Mouse (Mus musculus) hindbrain, postnatal 0 days (tissue): ENCODE results near the gene Olfr699. TPM values are rescaled to one million over a fixed set of nuclear protein-coding genes. Genes with fewer than 3 reads are reported as not detected.

ENCODE experiments used
- ATAC-seq: fragments of 200-750 bp; cut with Nextera tagmentation; 2 replicates; pipeline ENCODE4 v1.8.0; 2017; ENCODE audit warnings: mild to moderate bottlenecking, moderate TSS enrichment, moderate library complexity
- DNase-seq: peaks from one replicate; pipeline ENCODE4 v3.0.0-alpha.2; 2015; ENCODE audit warnings: low spot score
- H3K27ac ChIP-seq: fragments of 300-500 bp; sonication (generic); 2 replicates; pipeline ENCODE4 v1.5.1; 2014; ENCODE audit warnings: mild to moderate bottlenecking
- H3K27me3 ChIP-seq: fragments of 300-500 bp; sonication (generic); 2 replicates; pipeline ENCODE4 v1.6.1; 2014; ENCODE audit warnings: low read length, mixed read lengths; ENCODE audit not compliant: insufficient read depth
- H3K36me3 ChIP-seq: fragments of 300-500 bp; sonication (generic); 2 replicates; pipeline ENCODE4 v1.6.1; 2014; ENCODE audit warnings: low read length, mixed read lengths; ENCODE audit not compliant: insufficient read depth
- H3K4me1 ChIP-seq: fragments of 300-500 bp; sonication (generic); 2 replicates; pipeline ENCODE4 v1.6.1; 2014; ENCODE audit warnings: antibody characterized with exemption, low read length, mixed read lengths; ENCODE audit not compliant: insufficient read depth
- H3K4me2 ChIP-seq: fragments of 300-500 bp; sonication (generic); 2 replicates; pipeline ENCODE4 v1.6.1; 2014; ENCODE audit warnings: low read depth, mild to moderate bottlenecking, low read length, moderate library complexity, mixed read lengths
- H3K4me3 ChIP-seq: fragments of 300-500 bp; sonication (generic); 2 replicates; pipeline ENCODE4 v1.5.1; 2014; ENCODE audit warnings: low read length
- H3K9ac ChIP-seq: fragments of 300-500 bp; sonication (generic); replicated peaks from 2 replicates; pipeline ENCODE4 v1.6.1; 2014; ENCODE audit warnings: mild to moderate bottlenecking, low read length, moderate library complexity, mixed read lengths
- H3K9me3 ChIP-seq: fragments of 300-500 bp; sonication (generic); 2 replicates; pipeline ENCODE4 v1.6.1; 2016; ENCODE audit warnings: low read length, mixed read lengths
- CTCF ChIP-seq: IDR thresholded peaks from 2 replicates; pipeline ENCODE4 v1.5.1; 2016; ENCODE audit warnings: antibody characterized with exemption, control low read depth, low read depth
- WGBS: fragments of 180-500 bp; shearing (Covaris S2); extraction: QIAGEN DNeasy Blood & Tissue Kit; methylation state at CpG from one replicate; pipeline ENCODE4 v1.1.7; 2014; 5-methylcytosine and 5-hydroxymethylcytosine counted together
- polyA plus RNA-seq: library from polyadenylated mRNA; unstranded; fragments of >200 nt; fragmentation: Nextera tagmentation; extraction: Ambion mirVana; gene quantifications from 2 replicates; pipeline ENCODE4 v1.2.1, GENCODE M21; 2015
- total RNA-seq: library from RNA; depleted of rRNA; stranded (reverse); fragments of >200 nt; gene quantifications from 2 replicates; pipeline ENCODE4 v1.2.3, GENCODE M21; 2014; rRNA removed

The Olfr699 gene
- total and polyA plus RNA-seq, 2 experiments from 2014 or later = not detected

GRCm38 (mm10) chr7:106758800-106759199 lies 34.2 kb downstream of the Olfr699 start:
- Histone ChIP-seq H3K36me3 (no peaks in the 10 kb centered on the region), H3K9ac (no peak overlapping the region), H3K9me3 (0 out of 2 replicates have a peak, but pooled peaks cover 2% of the 10 kb centered on the region), H3K4me2 (no peak overlapping the region), H3K4me3 (no peak overlapping the region), H3K27me3 (no peaks in the 10 kb centered on the region), H3K27ac (no peak overlapping the region), H3K4me1 (no peaks in the 10 kb centered on the region)
- ATAC-seq (no peak), DNase-seq (no peak)
- 87% methylated on average over 2 of the region's 2 CpGs for WGBS
- no peak for TF ChIP-seq CTCF

DNA sequence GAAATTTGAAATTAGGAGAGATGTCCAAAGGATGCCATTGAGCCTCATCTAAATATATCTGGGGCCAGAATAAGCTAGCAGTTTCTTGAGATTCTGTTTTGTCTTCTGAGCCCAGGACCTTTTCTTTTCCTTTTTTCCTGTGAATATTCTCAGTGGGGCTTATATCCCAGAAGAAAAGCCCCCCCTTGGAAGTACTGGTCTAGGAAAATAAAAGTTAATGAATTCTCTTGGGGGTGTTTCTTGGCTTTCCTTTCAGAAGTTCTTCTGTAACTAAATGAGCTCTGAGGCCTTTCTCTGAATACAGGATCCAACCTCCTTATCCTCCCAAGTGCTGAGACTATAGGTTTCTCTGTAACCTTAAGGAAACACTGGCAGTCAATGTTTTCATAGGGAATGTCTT lies 37.7 kb downstream of the Olfr699 start, which contains the start of gene Olfr698:
Olfr698 (minus strand) TSS at position 101 of the 400 bp plus-strand sequence.
- no peak within 1 kb of the TSS for H3K27ac ChIP-seq
- ATAC-seq (no peak), DNase-seq (no peak)
- H3K4me1 ChIP-seq = no peaks in the 10 kb centered on the region
- TF ChIP-seq CTCF = no peak
- H3K9ac ChIP-seq = no peak within 1 kb of the TSS
- no peak within 1 kb of the TSS for H3K4me3 ChIP-seq
- H3K4me2 ChIP-seq = no peak within 1 kb of the TSS
- no peaks in the 10 kb centered on the region for H3K9me3 ChIP-seq
- no peaks in the 10 kb centered on the region for H3K27me3 ChIP-seq
- H3K36me3 ChIP-seq = no peaks in the 10 kb centered on the region

DNA sequence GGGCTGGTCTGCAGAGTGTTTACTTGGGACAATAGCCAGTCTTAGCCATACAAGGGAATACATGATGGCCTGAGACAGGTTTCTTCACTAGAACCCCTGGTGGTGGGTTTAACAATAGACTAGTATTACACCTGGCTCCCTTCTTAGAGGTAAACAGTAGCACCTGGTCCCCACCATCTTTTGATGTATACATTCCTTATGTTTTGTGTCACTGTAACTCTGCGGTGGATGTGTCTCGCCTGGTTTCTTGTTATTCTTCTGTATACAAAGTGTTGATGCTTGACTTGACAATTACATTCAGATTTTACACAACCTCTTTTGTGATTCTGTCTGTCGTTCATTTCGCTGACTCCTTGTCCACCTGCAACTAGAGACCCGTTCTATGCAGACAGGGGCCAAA lies 47.2 kb downstream of the Olfr699 start:
- no peak for DNase-seq
- Histone ChIP-seq H3K4me3 (no peak overlapping the region), H3K9ac (no peak overlapping the region), H3K4me1 (no peaks in the 10 kb centered on the region), H3K9me3 (no peaks in the 10 kb centered on the region), H3K4me2 (no peak overlapping the region), H3K27ac (no peak overlapping the region), H3K36me3 (no peaks in the 10 kb centered on the region), H3K27me3 (no peaks in the 10 kb centered on the region)
- ATAC-seq = no peak
- 87% methylated on average over 5 of the region's 5 CpGs for WGBS
- TF ChIP-seq CTCF = no peak

DNA sequence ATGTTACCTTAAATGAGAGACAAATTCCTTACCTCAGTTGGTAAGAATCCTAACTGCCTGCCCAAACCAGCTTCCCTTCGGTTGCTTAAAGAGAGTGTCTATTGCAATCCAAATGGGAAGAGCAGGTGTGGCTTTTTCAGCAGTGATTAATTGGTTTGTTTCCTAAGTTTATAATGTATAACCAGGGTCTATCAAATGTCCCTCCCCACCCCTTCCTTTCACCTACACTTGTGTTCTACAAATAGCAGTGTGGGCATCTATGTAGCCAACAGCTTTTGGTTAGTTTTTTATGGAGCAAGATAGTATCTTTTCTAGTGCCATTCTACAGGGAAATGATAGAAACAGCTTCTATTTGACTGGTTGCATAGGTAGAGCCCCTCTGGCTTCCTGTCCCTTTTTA lies 50.7 kb downstream of the Olfr699 start, which contains the start of gene Olfr697:
Olfr697 (minus strand) TSS at position 101 of the 400 bp plus-strand sequence.
- 86% methylated on average over 1 of the region's 1 CpGs for WGBS
- Histone ChIP-seq H3K4me2 (no peak within 1 kb of the TSS), H3K9me3 (no peaks in the 10 kb centered on the region), H3K9ac (no peak within 1 kb of the TSS), H3K4me1 (no peaks in the 10 kb centered on the region), H3K4me3 (no peak within 1 kb of the TSS), H3K27ac (no peak within 1 kb of the TSS), H3K36me3 (no peaks in the 10 kb centered on the region), H3K27me3 (no peaks in the 10 kb centered on the region)
- no peak for DNase-seq
- no peak for ATAC-seq
- TF ChIP-seq CTCF = no peak

Other genes with a start within 250 kb of the Olfr699 start
- 0.26 TPM in 1 of 2 replicates, not detected in the other for gene Olfr693, start 112.6 kb downstream of the Olfr699 start, total RNA-seq
- not detected in 2 replicates for gene Olfr693, start 112.6 kb downstream of the Olfr699 start, polyA plus RNA-seq
- gene Olfr694, start 101.4 kb downstream of the Olfr699 start, total RNA-seq = not detected in 2 replicates
- not detected in 2 replicates for gene Olfr694, start 101.4 kb downstream of the Olfr699 start, polyA plus RNA-seq
- gene Olfr695, start 76.8 kb downstream of the Olfr699 start, total RNA-seq = not detected in 2 replicates
- gene Olfr695, start 76.8 kb downstream of the Olfr699 start, polyA plus RNA-seq = not detected in 2 replicates
- gene Olfr697, start 50.8 kb downstream of the Olfr699 start, total RNA-seq = not detected in 2 replicates
- gene Olfr697, start 50.8 kb downstream of the Olfr699 start, polyA plus RNA-seq = not detected in 2 replicates
- not detected in 2 replicates for gene Olfr698, start 37.8 kb downstream of the Olfr699 start, total RNA-seq
- not detected in 2 replicates for gene Olfr698, start 37.8 kb downstream of the Olfr699 start, polyA plus RNA-seq
- not detected in 2 replicates for gene Olfr700, start 15.6 kb upstream of the Olfr699 start, total RNA-seq
- gene Olfr700, start 15.6 kb upstream of the Olfr699 start, polyA plus RNA-seq = not detected in 2 replicates
- not detected in 2 replicates for gene Olfr701, start 20.9 kb upstream of the Olfr699 start, total RNA-seq
- not detected in 2 replicates for gene Olfr701, start 20.9 kb upstream of the Olfr699 start, polyA plus RNA-seq
- gene Olfr702, start 40.7 kb upstream of the Olfr699 start, total RNA-seq = not detected in 2 replicates
- not detected in 2 replicates for gene Olfr702, start 40.7 kb upstream of the Olfr699 start, polyA plus RNA-seq
- not detected in 2 replicates for gene Olfr703, start 50.2 kb upstream of the Olfr699 start, total RNA-seq
- not detected in 2 replicates for gene Olfr703, start 50.2 kb upstream of the Olfr699 start, polyA plus RNA-seq
- gene Olfr704, start 70.0 kb upstream of the Olfr699 start, total RNA-seq = not detected in 2 replicates
- not detected in 2 replicates for gene Olfr704, start 70.0 kb upstream of the Olfr699 start, polyA plus RNA-seq
- gene Olfr705, start 83.7 kb upstream of the Olfr699 start, total RNA-seq = not detected in 2 replicates
- not detected in 2 replicates for gene Olfr705, start 83.7 kb upstream of the Olfr699 start, polyA plus RNA-seq
- gene Olfr706, start 95.0 kb upstream of the Olfr699 start, total RNA-seq = not detected in 2 replicates
- not detected in 2 replicates for gene Olfr706, start 95.0 kb upstream of the Olfr699 start, polyA plus RNA-seq
- not detected in 2 replicates for gene Olfr707, start 108.0 kb upstream of the Olfr699 start, total RNA-seq
- not detected in 2 replicates for gene Olfr707, start 108.0 kb upstream of the Olfr699 start, polyA plus RNA-seq
- gene Olfr1532-ps1, start 114.8 kb upstream of the Olfr699 start, total RNA-seq = not detected in 2 replicates
- gene Olfr1532-ps1, start 114.8 kb upstream of the Olfr699 start, polyA plus RNA-seq = not detected in 2 replicates
- gene Olfr709-ps1, start 139.0 kb upstream of the Olfr699 start, total RNA-seq = not detected in 2 replicates
- not detected in 2 replicates for gene Olfr709-ps1, start 139.0 kb upstream of the Olfr699 start, polyA plus RNA-seq
- not detected in 2 replicates for gene Olfr710, start 155.1 kb upstream of the Olfr699 start, total RNA-seq
- not detected in 2 replicates for gene Olfr710, start 155.1 kb upstream of the Olfr699 start, polyA plus RNA-seq
- gene Olfr6, start 170.7 kb upstream of the Olfr699 start, total RNA-seq = not detected in 2 replicates
- gene Olfr6, start 170.7 kb upstream of the Olfr699 start, polyA plus RNA-seq = not detected in 2 replicates
- not detected in 2 replicates for gene Olfr711, start 182.3 kb upstream of the Olfr699 start, total RNA-seq
- not detected in 2 replicates for gene Olfr711, start 182.3 kb upstream of the Olfr699 start, polyA plus RNA-seq
- not detected in 2 replicates for gene Olfr2, start 212.9 kb upstream of the Olfr699 start, total RNA-seq
- gene Olfr2, start 212.9 kb upstream of the Olfr699 start, polyA plus RNA-seq = not detected in 2 replicates
- not detected in 2 replicates for gene Olfr713, start 238.0 kb upstream of the Olfr699 start, total RNA-seq
- not detected in 2 replicates for gene Olfr713, start 238.0 kb upstream of the Olfr699 start, polyA plus RNA-seq